Mouse (Mus musculus): Measurements from ENCODE around the gene Opcml.

DNA sequence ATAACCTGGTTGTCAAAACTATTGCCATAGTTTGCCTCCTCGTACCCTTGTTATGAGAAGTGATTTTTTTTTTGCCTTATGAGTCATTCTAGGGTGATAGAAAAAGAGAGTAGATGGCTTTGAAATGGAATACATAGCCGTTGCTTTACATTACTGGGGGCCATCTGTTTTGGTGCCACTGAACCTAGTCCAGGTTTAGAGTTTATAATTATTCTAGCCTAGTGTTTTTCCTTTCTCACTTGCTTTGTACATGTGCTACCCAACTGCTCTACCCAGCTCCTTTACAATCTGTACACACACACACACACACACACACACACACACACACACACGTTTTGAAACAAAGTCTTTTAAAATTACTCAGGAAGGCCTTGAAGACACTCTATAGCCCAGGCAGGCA lies 171.1 kb downstream of the Opcml start:
- no peak for TF ChIP-seq CTCF (IDR thresholded peaks at IDR 0.05; ENCODE audit: borderline replicate concordance, insufficient read depth, low read length)
- no peak for TF ChIP-seq POLR2A (IDR thresholded peaks at IDR 0.05; ENCODE audit: low read depth, low read length)

Measured in embryonic fibroblast, embryonic 13.5 days (primary cell).